Mouse (Mus musculus) gastrocnemius, postnatal 25 days (tissue): ENCODE measurements around the gene Fbxl8. TPM values are rescaled to one million over a fixed set of nuclear protein-coding genes. Genes with fewer than 3 reads are reported as not detected.
"Not testable (repeated sequence)": the region's sequence is repeated elsewhere in the genome, so short reads cannot be mapped to it uniquely, and the experiment has no call there.

Experiments
- DNase-seq: peaks from one replicate; pipeline ENCODE4 v3.0.0; 2022
- total RNA-seq, 2 experiments: library from RNA; stranded (reverse); gene quantifications; 1 replicate in 1 of 2; 2 replicates in 1 of 2; pipeline ENCODE4 v1.2.3; 2021

Gene Fbxl8
- total RNA-seq, 2 experiments from 2014 or later, result 0.90 to 1.0 TPM

DNA sequence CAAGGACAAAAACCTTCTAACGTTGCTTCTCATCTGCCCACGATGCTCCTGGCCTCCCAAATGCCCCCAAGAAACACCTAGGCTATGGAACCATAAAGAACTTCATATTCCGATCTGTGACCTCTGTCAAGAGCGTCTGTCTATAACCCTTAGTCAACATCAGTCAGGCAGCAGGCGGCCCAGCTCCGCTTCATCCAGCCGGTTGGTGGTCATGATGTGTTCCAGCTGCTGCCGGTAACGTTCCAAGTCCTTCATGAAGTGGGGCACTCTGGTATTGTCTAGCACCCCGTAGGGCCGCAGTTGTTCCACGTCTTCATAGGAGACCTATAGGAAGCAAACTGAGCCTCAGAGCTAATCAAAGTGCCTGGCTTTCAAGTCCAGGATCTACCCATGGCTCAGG is 17.4 kb downstream of the Fbxl8 start:
- DNase-seq, result no peak

DNA sequence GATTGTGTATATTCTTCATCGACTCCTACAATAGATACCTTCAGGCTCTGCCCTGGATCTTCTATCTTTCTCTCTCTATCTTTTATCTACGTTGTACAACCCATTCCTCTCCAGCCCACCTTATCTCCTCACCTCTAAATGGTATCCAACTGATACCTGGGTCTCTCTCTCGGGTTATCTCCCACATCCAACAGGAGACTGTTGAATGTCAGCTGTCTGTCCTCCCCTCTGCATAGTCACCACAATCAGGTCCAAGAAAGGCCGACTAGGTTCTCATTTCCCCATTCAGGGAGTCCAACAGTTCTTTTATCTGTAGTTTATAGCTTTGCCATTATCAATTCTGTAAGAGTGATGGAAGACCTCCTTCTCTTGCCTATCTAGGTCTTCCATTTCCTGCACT is 17.8 kb downstream of the Fbxl8 start:
- no peak for DNase-seq

DNA sequence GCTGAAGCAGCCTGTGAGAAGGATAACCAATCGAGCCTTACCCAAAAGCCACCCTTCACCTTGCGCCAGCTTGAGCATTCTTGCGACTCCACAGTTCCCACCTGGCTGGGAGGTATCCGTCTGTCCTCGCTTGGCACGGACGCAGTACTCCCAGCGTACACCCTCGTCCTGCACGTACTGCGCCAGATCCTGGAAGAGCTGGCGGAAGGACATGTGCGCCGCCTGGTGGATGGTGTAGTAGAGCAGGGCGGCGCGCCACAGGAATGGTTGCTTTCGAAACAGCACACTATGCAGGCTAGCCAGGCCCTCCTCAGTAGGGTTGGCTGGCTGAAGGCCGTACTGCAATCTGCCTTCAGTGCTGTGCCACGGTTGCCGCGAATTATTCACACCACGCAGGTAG is 18.6 kb downstream of the Fbxl8 start:
- peak; percentile 50 for DNase-seq

DNA sequence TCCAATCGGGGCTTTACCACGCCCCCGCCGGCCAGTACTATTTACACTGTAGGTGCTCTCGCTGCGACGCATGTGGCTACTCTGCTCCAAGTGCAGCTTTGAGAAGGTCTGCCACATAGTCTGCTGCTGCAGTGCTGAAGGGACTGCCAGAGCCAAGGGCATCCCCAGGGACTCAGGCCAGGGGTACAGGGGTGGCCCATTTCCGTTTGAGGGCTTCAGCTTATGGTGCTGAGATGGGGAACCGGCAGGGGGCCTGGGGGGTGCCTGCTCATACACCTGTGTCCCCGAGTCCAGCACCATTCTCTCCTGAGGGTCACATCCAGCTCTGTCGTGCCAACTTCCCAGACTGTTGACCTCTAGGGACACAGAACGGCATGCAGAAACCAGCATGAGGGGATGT is 21.1 kb downstream of the Fbxl8 start:
- no peak for DNase-seq

DNA sequence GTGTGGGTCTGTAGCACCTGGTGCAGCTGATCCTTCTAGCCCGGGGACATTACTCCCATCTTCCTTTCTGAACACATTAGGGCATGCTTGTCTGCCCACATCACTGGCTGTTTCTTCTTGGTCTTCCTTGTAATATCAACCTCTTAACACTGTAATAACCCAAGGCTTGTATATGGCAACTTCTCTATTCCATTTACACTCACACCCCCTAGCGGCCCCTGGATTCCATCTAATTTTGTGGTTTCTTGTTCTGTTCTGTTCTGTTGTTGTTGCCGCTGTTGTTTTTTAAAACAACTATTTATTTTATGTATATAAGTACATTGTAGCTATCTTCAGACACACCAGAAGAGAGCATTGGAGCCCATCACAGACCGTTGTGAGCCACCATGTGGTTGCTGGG is 22.5 kb downstream of the Fbxl8 start:
- DNase-seq, result no peak

DNA sequence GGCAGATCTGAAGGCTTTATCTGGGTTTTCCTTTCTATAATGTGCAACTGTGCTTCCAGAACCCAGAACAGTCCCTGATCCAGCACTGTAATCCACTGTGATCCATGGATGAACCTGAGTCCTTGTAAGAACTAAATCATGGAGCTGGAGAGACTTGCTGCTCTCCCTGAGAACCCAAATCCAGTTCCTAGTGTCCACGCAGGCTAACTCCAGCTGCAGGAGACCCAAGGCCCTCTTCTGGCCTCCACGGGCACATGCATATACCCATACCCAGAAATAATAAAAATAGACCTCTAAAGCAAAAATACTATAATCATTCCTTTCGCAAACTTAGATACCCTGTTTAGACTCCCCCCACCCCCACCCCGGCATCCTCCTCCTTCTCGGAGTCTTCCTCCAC is 23.8 kb downstream of the Fbxl8 start:
- no peak for DNase-seq

DNA sequence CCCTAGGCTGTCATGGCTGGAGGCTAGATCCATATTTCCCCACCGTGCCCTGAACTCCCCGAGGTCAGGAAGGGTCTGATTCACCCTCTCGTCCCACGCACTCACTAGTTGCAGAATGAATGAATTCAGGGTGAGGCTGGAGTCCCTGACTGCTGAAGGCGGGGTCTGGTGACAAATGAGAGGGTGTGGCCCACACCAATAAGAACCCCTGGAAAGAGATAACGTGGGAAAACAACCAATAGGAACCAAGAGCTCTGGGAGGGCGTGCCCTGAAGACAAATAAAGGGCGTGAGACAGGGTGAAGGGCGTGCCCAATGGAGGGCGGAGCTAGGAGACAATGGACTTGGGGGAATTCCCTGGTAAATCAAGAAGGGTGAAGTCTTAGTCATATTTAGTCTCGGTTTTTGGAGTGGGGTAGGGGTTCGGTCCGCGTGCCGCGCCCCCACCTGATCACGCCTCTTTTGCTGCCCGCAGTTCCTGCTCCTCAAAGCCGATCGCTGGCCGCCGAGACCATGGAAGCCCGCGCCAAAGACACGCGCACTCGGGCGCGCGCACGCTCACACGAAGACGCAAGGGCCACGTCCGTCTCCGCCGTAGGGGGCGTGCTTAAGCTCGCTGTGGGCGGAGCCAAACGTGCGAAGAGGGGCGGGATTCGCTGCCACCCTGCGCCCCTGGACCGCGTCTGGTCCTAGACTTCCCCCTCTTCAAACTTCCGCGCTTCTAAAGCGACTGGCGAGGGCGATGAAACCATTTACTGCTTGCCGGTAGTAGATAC is 24.7 kb downstream of the Fbxl8 start:
- DNase-seq, result peak; percentile 89

DNA sequence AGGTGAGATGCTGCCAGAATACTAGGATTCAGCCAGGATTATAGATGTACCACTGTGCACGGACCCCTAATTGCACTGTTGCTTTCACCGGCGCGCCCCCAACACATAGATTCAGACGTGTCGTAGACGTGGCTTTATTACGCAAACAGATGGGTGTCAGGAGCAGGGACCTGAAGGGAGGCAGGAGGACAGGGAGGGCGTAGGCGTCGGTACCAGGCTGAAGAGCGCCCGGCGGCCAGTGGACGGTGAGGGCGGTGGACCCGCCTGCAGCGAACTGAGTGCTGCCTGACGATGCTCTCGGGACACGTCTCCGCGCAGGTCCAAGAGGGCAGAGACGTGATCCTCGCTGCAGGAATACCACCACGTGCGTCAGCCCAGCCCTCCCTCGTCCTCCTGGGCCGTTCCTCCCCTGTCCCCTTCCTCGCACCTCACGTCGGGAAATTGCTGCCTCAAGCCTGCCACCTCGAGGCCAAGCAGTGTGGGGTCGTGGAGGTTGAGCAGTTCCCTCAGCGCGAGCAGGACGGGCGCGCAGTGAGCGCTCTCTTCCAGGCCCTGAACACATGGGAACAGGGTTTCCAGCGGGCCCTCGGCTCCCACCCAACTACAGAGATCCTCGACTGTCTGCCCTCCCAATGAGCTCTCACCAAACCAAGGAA is 25.5 kb downstream of the Fbxl8 start, which contains the start of gene 4931428F04Rik:
4931428F04Rik (minus strand) TSS at position 60 of the 656 bp plus-strand sequence.
- no peak for DNase-seq

DNA sequence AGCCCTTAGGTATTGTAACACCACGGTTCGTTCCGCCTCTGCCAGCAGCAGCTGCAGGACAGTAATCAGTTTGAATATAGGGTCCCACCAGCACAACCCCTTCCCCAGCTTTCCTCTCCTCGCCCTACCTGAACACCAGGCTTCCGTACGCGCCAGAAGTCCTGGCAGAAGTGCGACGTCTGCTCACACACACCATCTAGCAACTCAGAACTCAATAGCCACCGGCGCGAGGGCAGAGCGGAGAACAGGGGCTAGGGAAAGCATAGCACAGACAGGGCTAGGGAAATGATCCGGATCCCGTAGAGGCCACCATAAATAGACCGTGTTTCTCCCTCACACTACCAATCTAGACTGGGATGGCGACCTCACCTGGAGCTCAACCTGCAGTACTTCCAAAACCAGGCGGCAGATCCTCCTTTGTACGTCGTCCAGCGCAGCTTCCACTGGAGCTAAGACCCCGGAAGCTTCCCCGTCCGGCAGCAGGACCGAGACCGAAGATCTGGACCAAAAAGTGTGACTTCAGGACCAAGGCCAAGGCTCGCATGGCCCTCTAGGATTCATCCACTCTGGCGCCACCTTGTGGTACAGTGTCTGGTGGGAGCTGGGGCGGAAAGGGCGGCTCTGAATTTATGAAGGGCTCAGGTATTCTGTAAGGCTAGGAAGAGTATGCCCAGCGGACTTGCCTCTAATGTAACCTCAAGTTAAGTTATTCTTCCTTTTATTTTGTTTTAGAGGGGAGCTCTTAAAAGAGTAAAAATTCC is 26.3 kb downstream of the Fbxl8 start:
- peak; percentile 63 for DNase-seq

DNA sequence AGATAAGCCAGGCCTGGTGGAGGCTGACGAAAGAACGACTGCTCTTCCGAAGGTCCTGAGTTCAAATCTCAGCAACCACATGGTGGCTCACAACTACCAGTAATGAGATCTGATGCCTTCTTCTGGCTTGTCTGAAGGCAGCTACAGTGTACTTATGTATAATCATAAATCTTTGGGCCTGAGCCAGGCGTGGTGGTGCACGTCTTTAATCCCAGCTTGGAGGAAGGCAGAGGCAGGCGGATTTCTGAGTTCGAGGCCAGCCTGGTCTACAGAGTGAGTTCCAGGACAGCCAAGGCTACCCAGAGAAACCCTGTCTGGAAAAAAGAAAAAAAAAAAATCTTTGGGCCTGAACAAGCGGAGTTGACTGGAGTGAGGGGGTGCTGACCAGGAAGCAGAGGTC is 26.9 kb downstream of the Fbxl8 start:
- DNase-seq, result not testable (repeated sequence)

DNA sequence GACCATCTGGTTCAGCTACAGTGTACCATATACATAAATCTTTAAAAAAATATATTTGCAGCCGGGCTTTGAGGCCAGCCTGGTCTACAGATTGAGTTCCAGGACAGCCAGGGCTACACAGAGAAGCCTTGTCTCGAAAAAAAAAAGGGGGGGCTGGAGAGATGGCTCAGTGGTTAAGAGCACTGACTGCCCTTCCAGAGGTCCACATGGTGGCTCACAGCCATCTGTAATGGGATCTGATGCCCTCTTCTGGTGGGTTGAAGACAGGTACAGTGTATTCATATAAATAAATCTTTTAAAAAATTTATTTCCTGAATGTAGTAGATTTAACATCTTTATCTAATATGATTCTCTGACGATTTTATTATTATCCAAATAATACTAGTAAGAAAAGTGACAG is 27.4 kb downstream of the Fbxl8 start:
- DNase-seq, result not testable (repeated sequence)

DNA sequence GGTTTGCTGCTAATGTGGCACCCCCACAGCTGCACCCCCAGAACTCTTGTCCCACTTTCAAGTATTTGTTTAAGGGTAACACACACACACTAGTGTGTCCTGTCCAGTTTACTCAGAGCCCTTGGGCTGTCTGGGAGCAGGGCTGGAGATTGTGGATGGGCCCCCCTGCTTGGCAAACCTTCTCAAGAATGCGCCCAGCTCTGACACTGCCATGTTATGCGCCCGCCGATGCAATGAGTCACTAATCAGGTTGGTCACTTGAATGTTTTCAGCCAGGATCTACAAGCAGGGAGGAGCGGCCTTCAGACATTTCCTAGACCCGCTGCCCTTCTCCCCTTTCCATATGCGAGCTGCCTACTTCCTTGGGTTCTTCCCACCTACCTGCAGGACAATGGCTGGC is 28.0 kb downstream of the Fbxl8 start:
- DNase-seq, result no peak

DNA sequence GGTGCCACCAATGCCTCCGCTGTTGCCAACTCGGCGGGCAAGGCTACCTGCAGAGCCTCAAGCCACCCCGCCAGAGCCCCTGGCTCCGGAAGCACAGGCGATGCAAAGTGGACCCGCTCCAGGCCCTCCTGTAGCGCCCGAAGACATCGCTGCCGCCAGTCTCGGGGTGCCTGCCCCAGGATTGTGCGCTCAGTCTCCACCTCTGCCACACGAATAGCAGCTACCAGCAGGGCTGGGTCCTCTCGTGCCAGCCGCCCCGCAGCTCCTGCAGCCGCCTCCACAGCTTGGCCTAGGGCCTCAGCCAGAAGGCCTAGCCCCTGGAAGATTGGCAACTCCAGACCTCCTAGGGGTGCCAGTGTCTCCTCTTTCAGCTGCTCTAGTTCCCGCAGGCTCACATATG is 29.0 kb downstream of the Fbxl8 start:
- DNase-seq, result no peak

DNA sequence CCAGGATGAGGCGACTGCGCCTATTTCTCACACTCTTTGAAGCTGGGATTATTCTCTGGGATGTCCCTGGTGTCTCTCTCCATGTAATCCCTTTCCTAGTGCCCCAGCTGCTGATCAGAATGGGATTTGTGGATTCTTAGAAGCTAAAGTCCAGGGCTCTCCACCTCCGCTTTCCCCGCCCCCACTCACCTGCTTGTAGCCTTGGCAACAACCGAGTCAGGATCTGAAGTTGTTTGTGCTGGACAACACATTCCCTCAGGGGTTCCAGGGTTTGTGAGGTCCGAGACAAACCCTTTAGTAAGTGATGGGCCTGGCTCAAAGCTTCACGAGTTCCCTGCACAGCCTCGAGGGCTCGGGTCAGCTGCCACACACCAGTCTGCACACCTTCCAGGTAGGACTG is 30.3 kb downstream of the Fbxl8 start:
- DNase-seq, result no peak

DNA sequence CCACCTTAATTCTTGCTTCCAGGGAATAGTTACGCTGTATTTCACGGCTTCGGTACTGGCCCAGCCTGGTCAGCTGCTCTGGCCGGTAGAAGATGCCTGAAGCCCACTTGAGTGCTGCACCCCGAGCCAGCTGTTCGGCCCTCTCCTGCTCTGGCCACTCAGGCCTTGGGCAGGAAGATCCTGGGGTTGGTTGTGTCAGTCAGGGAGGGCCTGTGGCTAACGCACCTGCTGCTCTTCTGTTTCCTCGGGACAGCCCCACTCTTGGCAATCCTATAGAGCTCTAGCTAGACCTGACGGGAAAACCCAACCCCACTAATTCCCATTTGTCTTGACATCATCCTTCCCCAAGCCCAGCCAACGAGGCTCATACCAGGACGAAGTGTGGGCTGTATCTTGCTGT is 30.8 kb downstream of the Fbxl8 start:
- no peak for DNase-seq

DNA sequence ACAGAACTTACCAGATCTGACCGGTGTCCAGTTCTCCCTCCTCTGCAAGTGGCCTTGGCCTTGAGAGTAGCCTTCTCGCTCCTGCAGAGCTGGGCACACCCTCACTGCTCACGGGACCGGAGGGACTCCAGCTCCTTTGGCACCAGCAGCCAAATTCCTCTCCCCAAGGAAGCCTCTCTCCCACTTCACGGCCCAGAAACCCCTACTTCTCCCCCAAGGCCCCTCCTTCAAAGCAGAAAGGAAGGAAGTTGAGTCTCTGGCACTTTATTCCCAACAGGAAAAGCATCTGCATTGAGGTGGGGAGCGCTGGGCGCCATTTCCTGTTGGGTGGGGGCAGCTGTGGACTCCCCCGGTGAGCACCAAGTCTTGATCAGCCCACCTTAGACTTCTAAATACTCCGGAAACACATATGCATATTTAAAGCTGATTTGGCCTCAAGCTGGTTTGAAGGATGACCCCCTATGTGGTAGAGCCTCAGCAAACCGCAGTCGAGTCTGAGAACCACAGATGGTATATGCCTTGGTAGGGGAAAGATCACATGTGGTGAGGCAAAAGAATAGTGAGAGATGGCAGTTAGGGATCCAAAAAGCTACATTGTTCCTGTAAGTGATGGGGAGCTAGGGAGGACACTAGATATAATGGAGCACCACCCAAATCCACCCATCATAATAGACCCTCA is 31.6 kb downstream of the Fbxl8 start, which contains the start of gene Exoc3l:
Exoc3l (minus strand) TSS at position 207 of the 679 bp plus-strand sequence.
- no peak for DNase-seq

DNA sequence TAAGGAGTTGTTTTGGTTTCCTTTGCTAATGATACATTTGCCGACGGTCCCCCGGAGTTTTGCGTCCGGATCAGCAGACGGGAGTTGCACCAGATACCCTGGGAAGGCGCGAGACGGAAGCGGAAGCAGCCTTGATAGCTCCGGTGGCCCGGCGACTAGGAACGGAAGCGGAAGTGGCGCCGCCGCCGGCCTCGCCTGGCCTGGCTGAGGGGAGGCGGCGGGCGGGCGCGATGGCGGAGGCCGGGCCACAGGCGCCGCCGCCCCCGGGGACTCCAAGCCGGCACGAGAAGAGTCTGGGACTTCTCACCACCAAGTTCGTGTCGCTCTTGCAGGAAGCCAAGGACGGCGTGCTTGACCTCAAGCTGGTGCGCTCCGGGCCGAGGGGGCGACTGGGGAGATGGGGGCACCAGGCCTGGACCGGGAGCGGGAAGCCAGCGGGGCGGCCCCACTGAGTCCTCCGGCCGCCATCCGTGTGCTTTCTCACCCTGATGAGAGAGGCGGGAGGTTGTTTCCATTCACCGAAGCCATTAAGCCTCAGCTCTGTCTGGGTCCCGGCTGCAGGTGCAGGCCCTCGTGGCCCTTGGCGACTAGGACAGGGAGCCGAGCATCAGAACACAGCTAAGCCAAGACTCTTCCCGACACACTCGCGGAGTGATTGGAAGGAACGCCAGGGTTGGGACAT is 33.2 kb downstream of the Fbxl8 start, which contains the start of gene E2f4:
E2f4 (plus strand) TSS at position 153 of the 682 bp plus-strand sequence.
- DNase-seq, result peak; percentile 90

DNA sequence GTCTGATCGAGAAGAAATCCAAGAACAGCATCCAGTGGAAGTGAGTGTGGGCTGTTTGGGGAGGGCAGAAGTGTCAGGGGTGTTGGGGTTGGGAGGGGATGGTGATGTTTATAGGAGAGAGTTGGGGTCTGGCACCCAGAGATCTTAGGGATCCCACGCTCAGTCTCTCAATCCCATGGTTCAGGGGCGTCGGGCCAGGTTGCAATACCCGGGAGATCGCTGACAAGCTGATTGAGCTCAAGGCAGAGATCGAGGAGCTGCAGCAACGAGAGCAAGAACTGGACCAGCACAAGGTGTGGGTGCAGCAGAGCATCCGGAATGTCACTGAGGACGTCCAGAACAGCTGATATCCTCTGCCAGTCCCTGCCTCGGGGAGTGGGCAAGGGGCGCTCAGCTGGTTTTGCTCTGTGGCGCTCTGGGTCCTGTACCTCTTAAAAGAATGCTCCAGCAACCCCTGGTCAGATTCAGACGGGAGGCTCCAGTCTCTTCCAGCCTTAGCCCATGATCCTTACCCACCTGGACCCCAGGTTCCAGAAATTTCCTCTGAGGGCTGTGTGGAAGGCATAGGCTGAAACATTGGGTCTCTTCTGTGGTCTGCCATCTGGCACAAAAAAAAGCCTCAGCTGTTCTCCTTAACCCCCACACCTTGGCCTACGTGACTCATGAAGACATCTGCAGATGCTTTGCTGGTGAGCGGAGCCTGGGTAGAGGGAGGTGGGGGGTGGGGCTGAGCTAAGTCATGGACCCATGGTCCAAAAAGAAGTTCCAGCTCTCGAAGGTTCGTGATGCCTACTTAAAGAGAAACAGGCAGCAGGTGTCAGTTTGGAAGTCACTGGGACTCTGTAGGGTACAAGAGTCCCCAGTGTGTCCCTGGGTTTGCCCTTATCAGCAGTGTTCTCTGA is 34.2 kb downstream of the Fbxl8 start:
- no peak for DNase-seq

DNA sequence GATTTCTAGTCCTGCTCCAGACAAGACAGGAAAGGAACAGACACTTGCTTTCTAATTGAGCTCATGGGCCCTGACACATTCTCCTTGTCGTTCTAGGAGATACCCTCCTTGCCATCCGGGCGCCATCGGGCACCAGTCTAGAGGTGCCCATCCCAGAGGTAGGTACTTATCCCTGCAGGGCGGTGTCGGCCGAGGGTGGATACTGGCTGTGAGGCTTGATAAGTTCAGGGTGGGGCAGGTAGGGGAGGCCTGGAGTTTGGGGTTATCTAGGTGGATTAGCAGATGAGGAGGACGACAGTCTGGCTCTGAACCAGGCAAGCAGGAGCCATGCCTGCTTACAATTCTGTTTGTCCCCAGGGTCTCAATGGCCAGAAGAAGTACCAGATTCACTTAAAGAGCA is 35.5 kb downstream of the Fbxl8 start:
- DNase-seq, result no peak

DNA sequence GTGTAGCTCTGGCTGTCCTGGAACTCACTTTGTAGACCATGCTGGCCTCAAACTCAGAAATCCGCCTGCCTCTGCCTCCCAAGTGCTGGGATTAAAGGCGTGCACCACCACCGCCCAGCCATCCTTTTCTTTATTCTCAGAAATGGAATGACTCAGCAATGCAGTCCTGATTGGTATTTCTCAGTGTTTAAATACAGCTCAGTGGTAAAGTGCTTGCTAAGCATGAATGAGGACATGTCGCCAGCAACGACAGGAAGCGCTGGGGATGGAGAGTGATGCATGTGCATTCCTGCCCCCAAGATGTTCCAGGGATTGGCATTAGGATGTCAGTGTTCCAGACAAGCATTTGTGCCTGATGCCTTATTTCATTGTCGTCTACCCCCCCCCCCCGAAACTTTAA is 38.9 kb downstream of the Fbxl8 start:
- no peak for DNase-seq

DNA sequence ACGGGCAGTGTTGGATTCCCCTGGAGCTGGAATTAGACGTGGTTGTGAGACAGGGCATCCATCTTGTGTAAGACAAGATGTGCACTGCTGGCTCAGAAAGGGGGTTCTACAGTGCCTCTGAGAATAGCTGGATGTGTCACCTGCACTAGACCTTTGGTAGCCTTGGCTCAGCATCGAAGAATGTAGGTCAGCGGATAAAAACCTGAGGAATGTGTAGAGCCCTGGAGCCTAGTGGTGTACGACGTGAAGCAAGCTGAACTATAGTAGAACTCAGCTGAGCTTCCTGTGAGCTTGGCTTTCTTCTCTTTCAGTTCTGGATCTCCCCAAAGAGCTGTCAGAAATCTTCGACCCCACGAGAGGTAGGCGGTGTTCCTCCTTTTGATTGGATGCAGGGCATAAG is 39.4 kb downstream of the Fbxl8 start:
- DNase-seq, result no peak
